Mouse (Mus musculus) bone marrow, adult 2 months (tissue): ENCODE results near the gene T. TPM values are rescaled to one million over a fixed set of nuclear protein-coding genes. Genes with fewer than 3 reads are reported as not detected.
"Not testable (repeated sequence)": the region's sequence is repeated elsewhere in the genome, so short reads cannot be mapped to it uniquely, and the experiment has no call there.

Experiments used
- H3K27ac ChIP-seq: fragments of 200-500 bp; 2 replicates; pipeline ENCODE4 v1.5.1; 2012; ENCODE audit warnings: low read depth, mild to moderate bottlenecking, control low read depth, inconsistent platforms, low read length; ENCODE audit not compliant: control insufficient read depth, poor library complexity, insufficient read depth
- H3K4me1 ChIP-seq: fragments of 200-500 bp; 2 replicates; pipeline ENCODE4 v1.6.1; 2011; ENCODE audit warnings: low read length; ENCODE audit not compliant: control insufficient read depth, insufficient read depth
- H3K4me3 ChIP-seq: fragments of 200-500 bp; replicated peaks from 2 replicates; pipeline ENCODE3; 2011; ENCODE audit warnings: mild to moderate bottlenecking, low read depth, low read length, control low read depth; ENCODE audit not compliant: control insufficient read depth
- CTCF ChIP-seq: fragments of 200-500 bp; IDR thresholded peaks from 2 replicates; pipeline ENCODE4 v1.5.1; 2011; ENCODE audit warnings: low read length, control low read depth; ENCODE audit not compliant: control insufficient read depth, insufficient read depth
- POLR2A ChIP-seq: fragments of 200-500 bp; IDR thresholded peaks from 2 replicates; pipeline ENCODE4 v1.6.1; 2011; ENCODE audit warnings: low read depth, mild to moderate bottlenecking, control low read depth, low read length, borderline replicate concordance; ENCODE audit not compliant: control insufficient read depth
- WGBS: fragments of 180-500 bp; shearing (Covaris S2); methylation state at CpG from one replicate; pipeline ENCODE4 v1.1.7; 2018; 5-methylcytosine and 5-hydroxymethylcytosine counted together
- polyA plus RNA-seq: library from polyadenylated mRNA; stranded (reverse); fragments of >200 nt; gene quantifications from 2 replicates; pipeline ENCODE4 v1.2.4, GENCODE M21; 2011; ENCODE audit warnings: low replicate concordance; ENCODE audit not compliant: missing spikeins, insufficient read depth, insufficient read length

T gene
- polyA plus RNA-seq, 1 experiment: not detected

DNA sequence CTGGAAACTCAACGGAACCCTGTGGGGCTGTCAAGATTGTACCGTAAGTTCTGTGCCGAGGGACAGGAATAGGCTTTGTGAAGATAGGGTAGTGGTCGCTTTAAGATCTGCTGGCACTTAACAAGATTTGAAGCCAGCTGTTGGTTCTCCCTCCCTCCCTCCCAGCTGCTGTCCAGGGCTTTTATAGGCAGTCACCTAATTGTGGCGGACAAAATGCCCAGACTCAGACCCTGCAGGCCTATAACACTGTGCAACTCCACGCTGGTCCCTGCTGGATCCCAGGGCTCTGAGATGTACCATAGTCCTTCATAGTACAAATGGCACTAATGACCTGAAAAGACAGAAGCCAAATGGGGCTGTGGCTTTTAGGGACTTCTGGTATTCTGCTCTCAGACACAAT lies 27.9 kb upstream of the T start:
- whole genome bisulfite sequencing: 69% methylated on average over 6 of the region's 6 CpGs
- H3K4me3 ChIP-seq: no peak overlapping the region

DNA sequence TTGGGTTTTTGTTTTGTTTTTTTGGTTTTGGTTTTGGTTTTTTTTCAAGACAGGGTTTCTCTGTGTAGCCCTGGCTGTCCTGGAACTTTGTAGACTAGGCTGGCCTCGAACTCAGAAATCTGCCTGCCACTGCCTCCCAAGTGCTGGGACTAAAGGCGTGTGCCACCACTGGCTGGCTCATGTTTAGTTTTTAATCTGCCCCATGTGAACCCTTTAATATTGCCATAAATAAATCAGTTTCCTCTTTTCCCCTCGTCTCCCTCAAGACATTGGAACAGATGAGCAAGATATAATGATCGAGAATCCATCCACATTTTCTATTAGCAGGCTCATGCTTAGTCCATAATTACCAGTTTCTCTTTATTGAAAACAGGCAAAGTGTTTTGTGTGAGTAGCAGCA lies 26.2 kb upstream of the T start:
- H3K4me3 ChIP-seq, H3K4me1 ChIP-seq, H3K27ac ChIP-seq: not testable (repeated sequence)
- WGBS: 46% methylated on average over 4 of the region's 4 CpGs

More for the DNA sequence above, 27.9 kb upstream of the T start:
- H3K27ac ChIP-seq: no peak overlapping the region
- no peak for TF ChIP-seq POLR2A
- TF ChIP-seq CTCF: no peak
- H3K4me1 ChIP-seq: no peaks in the 10 kb centered on the region; the same call in 1 of the 2 replicates

DNA sequence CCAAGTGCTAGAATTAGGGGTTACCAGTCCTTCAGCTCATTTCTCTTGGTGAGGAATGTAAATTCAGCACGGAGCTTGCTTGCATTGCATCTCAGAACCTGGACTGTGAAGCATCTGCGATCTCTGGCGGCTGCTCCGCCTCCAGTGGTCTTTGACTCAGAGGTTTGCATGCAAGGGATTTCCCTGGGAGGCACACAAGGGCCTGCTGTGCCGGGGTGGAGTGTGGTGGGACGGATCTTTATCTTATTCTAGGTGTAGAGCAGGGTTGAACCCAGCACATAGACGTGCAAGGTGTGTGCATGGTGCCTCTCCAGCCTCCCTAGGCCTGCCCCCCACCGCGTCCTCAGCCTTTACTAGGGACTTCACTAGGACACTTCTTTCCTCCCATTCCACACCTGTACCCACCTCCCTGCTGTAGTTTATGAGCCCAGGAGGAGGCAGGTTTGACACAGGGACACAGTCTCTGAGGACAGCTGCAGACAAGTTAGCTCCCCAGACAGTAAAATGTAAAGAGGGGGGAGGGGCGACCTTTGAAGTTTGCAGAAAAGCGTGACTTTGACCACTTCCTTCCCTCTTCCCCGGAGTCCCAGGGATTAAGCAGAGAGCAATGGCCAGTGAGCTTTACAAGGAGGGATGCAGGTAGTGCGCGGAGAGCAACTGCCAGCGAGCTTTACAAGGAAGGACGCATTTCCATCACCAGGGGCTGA lies 25.5 kb upstream of the T start:
- no peaks in the 10 kb centered on the region; the same call in 1 of the 2 replicates for H3K4me1 ChIP-seq
- TF ChIP-seq CTCF (no peak), POLR2A (no peak)
- no peak overlapping the region for H3K4me3 ChIP-seq
- 19% methylated on average over 16 of the region's 16 CpGs for WGBS
- H3K27ac ChIP-seq: no peak overlapping the region

DNA sequence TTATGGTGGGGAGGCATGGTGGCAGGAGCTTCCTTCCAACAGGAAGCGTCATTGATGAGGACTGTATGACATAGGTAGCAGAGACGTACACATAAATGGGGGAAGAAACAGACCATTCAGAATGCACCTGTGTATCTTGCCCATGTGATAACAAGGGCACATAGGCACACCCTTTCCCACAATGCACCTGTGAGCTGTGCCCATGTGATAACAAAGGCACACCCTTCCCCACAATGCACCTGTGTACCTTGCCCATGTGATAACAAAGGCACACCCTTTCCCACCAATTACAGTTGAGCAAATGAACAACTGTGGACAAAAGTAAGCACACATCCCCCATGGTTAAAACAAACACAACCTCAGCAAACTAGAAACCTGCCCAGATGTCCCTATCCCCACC lies 23.9 kb upstream of the T start:
- no peak overlapping the region for H3K4me3 ChIP-seq
- 81% methylated on average over 2 of the region's 2 CpGs for WGBS
- TF ChIP-seq CTCF: no peak
- TF ChIP-seq POLR2A: no peak

DNA sequence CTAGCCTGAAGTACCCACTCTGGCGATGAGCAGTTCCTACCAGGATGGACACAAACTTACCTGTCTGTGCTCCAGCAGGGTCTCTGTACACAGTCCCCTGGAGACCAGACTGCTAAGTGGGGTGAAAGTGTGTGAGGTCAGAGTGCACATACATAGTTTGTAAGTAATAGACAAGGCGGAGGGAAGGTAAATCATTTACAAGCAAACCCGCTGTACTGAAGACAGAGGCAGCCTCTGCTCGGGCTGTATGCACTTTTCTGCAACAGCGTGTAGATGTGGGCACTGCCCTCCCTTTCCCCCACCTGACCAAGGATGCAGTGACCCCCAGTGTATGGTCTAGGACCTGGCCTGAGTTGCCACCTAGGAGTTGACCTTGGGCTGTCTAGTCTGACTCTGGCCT lies 20.6 kb upstream of the T start:
- WGBS: 84% methylated on average over 5 of the region's 5 CpGs
- Histone ChIP-seq H3K27ac (no peak overlapping the region), H3K4me3 (no peak overlapping the region), H3K4me1 (no peaks in the 10 kb centered on the region; the same call in 1 of the 2 replicates)
- no peak for TF ChIP-seq POLR2A
- no peak for TF ChIP-seq CTCF

More for the DNA sequence above, 23.9 kb upstream of the T start:
- Histone ChIP-seq H3K27ac (no peak overlapping the region), H3K4me1 (no peaks in the 10 kb centered on the region; the same call in 1 of the 2 replicates)

DNA sequence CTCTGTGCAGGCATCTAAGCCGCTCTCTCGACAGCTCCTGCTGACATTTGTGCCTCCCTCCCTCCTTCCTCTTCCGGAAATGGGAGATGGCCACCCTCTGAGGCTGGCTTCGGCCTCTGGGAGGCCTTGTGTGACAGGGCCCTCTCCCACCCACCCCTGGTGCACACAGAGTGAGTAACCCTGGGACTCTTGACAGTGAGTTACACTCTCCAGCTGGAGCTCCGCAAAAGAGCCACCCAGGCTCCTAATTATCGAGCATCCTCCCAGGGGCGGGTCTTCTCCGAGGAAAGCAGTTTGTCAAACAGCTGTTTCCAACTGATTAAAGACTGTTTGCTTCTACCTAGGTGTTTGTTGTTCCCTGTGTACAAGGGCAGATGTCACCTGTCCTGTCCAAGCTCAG lies 18.7 kb upstream of the T start:
- H3K27ac ChIP-seq: no peak overlapping the region
- H3K4me1 ChIP-seq: no peaks in the 10 kb centered on the region
- WGBS: 52% methylated on average over 8 of the region's 8 CpGs
- TF ChIP-seq CTCF (no peak), POLR2A (no peak)
- no peak overlapping the region for H3K4me3 ChIP-seq

DNA sequence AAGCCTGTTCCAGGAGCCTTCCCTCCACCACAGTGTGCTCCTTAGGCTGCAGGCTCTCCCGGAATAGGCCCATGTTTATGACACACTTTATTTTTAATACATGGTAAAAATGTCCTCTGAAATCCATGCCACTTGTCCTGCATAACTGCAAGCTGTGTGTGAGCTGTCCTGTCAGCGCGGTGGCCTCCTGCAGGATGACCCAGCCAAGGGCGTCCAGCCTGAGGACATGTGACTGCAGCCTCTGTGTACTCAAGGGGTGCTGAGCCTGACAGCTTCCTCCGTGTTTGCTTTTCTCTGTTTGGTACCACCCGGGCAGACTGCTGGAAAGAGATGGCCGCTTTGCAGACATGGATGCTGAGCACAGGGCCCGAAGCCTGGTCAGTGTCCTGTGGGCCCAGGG lies 17.4 kb upstream of the T start:
- WGBS: 79% methylated on average over 8 of the region's 8 CpGs
- H3K4me3 ChIP-seq: no peak overlapping the region
- no peaks in the 10 kb centered on the region for H3K4me1 ChIP-seq
- no peak overlapping the region for H3K27ac ChIP-seq
- TF ChIP-seq CTCF: no peak
- no peak for TF ChIP-seq POLR2A

DNA sequence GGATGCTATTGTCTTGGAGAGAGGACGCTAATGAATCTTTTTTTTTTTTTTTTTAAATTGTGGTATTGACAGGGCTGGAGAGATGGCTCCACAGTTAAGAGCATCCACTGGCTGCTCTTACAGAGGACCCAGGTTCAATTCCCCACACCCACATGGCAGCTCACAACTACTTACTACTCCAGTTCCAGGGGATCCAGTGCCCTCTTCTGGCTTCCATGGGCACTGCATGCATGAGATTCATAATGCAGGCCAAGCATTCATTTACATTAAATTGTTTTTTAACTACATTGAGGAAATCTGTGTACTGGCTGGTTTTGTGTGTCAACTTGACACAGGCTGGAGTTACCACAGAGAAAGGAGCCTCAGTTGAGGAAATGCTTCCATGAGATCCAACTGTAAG lies 13.5 kb upstream of the T start:
- Histone ChIP-seq H3K4me3 (no peak overlapping the region), H3K4me1 (no peaks in the 10 kb centered on the region), H3K27ac (no peak overlapping the region)
- 0 out of 2 replicates have a peak, but pooled peaks have one; percentile 26 for TF ChIP-seq CTCF
- TF ChIP-seq POLR2A: no peak
- 67% methylated on average over 1 of the region's 1 CpGs for WGBS

DNA sequence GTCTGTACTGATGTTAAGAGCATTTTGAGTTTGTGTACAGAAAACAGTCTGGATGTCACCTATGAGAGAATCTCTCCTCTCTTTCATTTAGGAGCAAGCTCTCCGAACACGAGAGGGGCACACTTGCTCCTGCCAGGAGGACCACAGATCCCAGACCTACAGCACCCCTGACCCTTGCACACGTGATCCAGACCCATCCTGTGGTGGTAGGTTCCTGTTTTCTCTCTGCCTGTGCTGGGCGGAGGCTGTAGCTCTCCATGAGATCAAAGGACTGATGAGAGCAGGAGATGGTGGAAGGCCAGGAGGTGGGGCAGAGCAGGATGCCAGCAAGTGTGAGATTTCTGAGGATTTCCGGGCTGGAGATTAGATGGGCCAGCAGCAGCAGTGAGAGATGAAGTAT lies 12.7 kb upstream of the T start:
- no peak overlapping the region for H3K27ac ChIP-seq
- WGBS: 19% methylated on average over 5 of the region's 5 CpGs
- H3K4me3 ChIP-seq: no peak overlapping the region
- H3K4me1 ChIP-seq: no peaks in the 10 kb centered on the region
- TF ChIP-seq POLR2A: no peak
- no peak for TF ChIP-seq CTCF

DNA sequence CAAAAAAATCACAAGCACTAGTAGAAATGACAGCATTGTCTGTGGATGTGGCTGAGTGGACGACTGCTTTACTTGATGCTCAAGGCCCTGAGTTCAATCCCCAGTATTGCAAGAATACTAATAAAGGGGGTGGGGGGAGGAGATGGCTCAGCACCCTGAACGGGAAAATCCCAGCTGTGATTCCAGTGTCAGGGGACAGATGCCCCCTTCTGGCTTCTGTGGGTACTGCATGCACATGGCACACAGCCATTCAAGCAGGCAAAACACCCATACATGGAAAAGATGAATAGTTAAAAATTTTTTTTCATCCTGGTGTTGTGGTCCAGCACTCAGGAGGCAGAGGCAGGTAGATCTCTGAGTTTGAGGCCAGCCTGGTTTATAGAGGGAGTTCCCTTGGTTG lies 10.9 kb upstream of the T start:
- no peak overlapping the region for H3K4me3 ChIP-seq
- WGBS: 48% methylated on average over 2 of the region's 2 CpGs
- no peak overlapping the region for H3K27ac ChIP-seq
- H3K4me1 ChIP-seq: no peaks in the 10 kb centered on the region
- TF ChIP-seq CTCF: peak; percentile 69
- no peak for TF ChIP-seq POLR2A
